Mouse (Mus musculus) heart, adult 9 months (tissue): ENCODE data around the gene Isy1.
"Not testable (repeated sequence)": the region's sequence is repeated elsewhere in the genome, so short reads cannot be mapped to it uniquely, and the experiment has no call there.

Source experiments
- DNase-seq, 2 experiments: peaks; one replicate each; pipeline ENCODE4 v3.0.0; 2022; ENCODE audit warnings: low spot score in 2 of 2

Isy1 gene

GRCm38 (mm10) chr6:87778294-87779173, 60.1 kb downstream of the Isy1 start:
- DNase-seq, result no peak

- DNase-seq, result no peak
Observed at GRCm38 (mm10) chr6:87777842-87778241, 60.8 kb downstream of the Isy1 start, which contains the start of gene Gp9. Gene Gp9, plus strand, starts transcription at chr6:87778072.

- no peak for DNase-seq
Observed at GRCm38 (mm10) chr6:87776663-87777062, 61.9 kb downstream of the Isy1 start.

- no peak for DNase-seq
Observed at GRCm38 (mm10) chr6:87775588-87776245, 62.9 kb downstream of the Isy1 start.

- no peak for DNase-seq
Observed at GRCm38 (mm10) chr6:87774909-87775308, 63.7 kb downstream of the Isy1 start.

GRCm38 (mm10) chr6:87774466-87774865, 64.1 kb downstream of the Isy1 start:
- no peak for DNase-seq

GRCm38 (mm10) chr6:87770626-87771025, 68.0 kb downstream of the Isy1 start:
- no peak for DNase-seq

- not testable (repeated sequence) for DNase-seq
Observed at GRCm38 (mm10) chr6:87764296-87764695, 74.3 kb downstream of the Isy1 start.
